Mouse (Mus musculus): ENCODE data around the gene Slc26a11.

- TF ChIP-seq POLR2A (IDR thresholded peaks at IDR 0.05; ENCODE audit: control insufficient read depth, low read depth, low read length) = no peak
- no peak for TF ChIP-seq CTCF (IDR thresholded peaks at IDR 0.05; ENCODE audit: control insufficient read depth, insufficient read depth, insufficient replicate concordance, low read depth, low read length)
Observed at GRCm38 (mm10) chr11:119427431-119427830, 72.1 kb downstream of the Slc26a11 start.
